Mouse (Mus musculus) brain, embryonic 14.5 days (tissue): ENCODE measurements around the gene Neb. TPM values are rescaled to one million over a fixed set of nuclear protein-coding genes. Genes with fewer than 3 reads are reported as not detected.

ENCODE experiments used
- DNase-seq: peaks from one replicate; pipeline ENCODE4 v3.0.0-alpha.2; 2011; ENCODE audit warnings: low read depth
- CTCF ChIP-seq: fragments of 200-500 bp; IDR thresholded peaks from 2 replicates; pipeline ENCODE4 v1.5.1; 2012; ENCODE audit warnings: inconsistent platforms, mild to moderate bottlenecking, moderate library complexity, borderline replicate concordance; ENCODE audit not compliant: insufficient read depth, insufficient read length; ENCODE audit errors: extremely low read depth
- POLR2A ChIP-seq: fragments of 200-500 bp; IDR thresholded peaks from 2 replicates; pipeline ENCODE4 v1.6.1; 2012; ENCODE audit warnings: mild to moderate bottlenecking, inconsistent platforms, borderline replicate concordance; ENCODE audit not compliant: poor library complexity, insufficient read depth, insufficient read length, severe bottlenecking; ENCODE audit errors: extremely low read depth
- polyA plus RNA-seq: library from polyadenylated mRNA; depleted of rRNA; stranded (reverse); fragments of >200 nt; gene quantifications from 2 replicates; pipeline ENCODE4 v1.2.3, GENCODE M21; 2012

The Neb gene
- polyA plus RNA-seq, 1 experiment = 1.8 TPM

DNA sequence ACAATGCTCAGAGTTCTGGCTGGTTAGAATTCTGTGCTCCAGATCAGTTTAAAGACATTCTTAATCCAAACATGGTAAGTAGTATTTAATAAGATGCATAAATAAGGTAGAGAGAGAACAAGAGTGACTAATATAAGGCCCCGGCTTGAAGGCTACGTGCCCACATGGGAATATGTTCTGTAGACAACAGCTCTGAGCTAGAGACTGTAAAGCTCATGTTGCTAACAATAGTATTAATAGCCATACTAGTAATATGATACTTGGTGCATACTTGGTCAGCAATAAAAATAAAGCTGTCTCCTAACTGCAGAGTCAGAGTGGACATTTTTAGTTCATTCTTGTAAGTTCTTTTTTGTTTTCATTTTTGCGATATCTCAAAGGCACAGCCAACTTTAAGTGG is 56.4 kb downstream of the Neb start:
- DNase-seq = no peak
- TF ChIP-seq CTCF (no peak), POLR2A (no peak)

DNA sequence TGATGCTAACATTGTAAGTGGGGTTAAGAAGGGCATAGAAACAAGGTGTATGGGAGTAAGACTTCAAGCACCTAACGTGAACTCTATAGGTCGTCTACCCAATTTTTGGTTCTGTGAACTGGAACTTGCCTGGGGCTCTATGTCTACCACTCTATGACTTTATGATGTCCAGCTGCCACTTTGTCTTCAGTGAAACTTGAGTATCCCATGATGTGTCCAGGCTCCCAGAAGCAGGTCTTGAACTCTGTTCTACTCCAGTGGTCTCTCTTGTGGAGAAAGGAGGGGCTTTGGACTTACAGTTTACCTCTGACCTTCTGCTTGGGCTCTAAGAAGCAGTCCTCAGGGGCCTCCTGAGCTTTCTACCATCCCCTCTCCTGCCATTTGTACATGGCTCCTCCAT is 58.1 kb downstream of the Neb start:
- no peak for TF ChIP-seq CTCF
- no peak for TF ChIP-seq POLR2A
- DNase-seq = no peak

DNA sequence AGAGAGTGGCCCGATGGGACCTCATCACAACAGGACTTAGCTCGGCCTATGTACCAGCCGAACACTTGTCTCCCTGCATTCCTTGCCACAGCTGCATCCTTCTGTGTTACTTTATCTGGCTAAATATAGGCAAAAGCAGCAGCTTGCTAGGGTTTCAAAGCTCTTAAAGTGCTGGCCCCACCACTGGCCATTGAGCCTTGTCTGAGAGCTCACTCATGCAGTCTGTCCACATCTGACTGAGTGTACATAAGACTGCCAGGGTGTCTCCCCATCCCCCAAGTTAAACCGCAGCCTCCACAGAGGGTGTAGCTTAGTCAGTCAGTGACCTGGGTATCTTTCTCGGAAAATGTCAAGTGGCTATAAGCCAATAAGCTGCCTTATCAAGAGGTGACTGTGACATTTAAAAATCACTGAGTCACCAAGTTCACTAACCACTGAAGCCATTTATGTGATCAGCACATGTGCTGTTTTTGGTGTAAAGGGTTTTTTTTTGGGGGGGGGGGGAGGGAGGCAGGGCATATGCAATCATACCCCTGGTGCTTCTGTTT is 59.2 kb downstream of the Neb start:
- TF ChIP-seq CTCF = no peak
- TF ChIP-seq POLR2A = no peak
- no peak for DNase-seq

DNA sequence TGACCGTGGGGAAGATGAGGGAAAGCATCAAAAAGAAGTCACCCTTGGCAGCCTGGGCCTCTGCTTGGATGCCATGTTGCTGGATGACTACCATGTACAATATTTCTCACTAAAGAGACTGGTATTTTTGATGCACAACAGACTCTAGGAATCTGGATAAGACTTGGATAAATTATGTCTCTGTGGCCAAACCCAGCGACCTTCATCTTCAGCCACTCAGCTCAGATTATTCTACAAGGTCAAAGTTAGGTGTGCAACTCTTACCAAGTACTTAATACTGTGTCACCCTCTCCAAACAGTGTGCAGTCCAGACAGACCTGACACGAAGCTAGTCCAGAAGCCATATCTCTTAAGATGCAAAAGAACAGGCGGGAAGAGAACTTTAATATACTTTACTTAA is 60.8 kb downstream of the Neb start:
- TF ChIP-seq CTCF (no peak), POLR2A (no peak)
- DNase-seq = no peak

DNA sequence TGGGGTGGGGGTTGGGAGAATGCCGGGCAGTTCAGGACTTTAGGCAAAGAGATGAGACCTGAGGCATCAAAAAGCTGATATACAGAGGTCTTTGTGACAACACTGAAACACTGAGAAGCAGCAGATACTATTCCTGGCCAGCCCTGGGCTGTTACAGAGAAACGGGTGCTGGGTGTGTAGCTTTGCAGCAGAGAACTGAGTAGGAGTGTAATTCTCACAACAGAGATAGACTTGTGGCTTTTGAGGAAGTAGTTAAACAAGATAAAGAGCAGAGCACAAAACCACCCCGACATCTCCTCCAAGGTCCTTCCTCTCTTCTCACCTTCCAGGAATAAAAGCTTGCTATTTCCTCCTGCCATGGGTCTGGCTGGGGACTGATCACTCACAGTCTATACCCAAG is 62.5 kb downstream of the Neb start:
- no peak for TF ChIP-seq CTCF
- no peak for TF ChIP-seq POLR2A

DNA sequence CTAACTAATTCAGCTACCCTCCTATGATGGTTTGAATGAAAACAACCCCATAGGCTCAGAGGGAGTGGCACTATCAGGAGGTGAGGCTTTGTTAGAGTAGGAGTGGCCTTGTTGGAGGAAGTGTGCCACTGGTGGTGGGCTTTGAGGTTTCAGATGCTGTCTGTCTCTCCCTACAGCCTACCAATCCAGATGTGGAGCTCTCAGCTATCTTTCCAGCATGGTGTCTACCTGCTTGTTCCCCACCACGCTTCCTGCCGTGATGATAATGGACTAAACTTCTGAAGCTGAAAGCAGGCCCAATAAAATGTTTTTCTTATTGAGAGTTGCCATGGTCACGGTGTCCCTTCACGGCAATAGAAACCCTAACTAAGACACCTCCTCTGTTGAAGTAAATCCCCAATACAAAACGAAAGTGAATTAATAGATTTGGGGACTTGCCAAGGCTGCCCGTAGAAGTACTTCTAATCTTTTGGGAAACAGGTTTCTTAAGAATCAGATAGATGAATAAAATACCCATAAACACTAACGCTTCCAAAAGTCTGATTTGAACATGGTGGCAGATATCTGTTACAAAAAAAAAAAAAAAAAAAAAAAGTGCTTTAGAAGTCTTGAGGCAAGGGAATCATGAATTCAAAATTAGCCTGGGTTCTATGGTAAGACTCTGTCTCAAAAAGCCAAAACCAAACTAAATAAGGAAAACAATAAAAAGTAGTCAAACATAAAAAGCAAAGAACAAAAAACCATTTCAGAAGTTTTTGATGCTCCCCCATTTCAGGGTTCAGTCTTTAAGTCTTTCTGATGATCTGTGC is 63.1 kb downstream of the Neb start:
- DNase-seq = no peak
- TF ChIP-seq POLR2A = no peak
- no peak for TF ChIP-seq CTCF

More for the DNA sequence above, 62.5 kb downstream of the Neb start:
- DNase-seq = no peak

DNA sequence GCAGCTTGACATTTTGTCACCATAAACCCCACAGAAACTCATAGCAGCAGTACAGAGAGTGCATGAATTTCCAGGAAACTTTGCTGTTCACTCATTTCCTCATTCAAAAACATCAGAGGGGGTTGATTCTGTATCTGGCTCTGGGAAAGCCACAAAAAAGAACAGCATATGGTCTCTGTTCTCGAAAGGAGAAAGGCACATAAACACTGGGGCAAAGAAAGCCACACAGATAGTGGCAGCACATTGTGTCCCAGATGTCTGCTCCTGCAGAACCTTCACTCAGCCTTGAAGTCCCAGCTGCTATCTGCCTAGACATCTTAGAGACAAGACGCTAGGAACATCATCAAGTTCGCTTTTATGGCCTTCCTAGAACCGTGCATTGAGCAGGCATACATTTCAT is 67.5 kb downstream of the Neb start:
- TF ChIP-seq CTCF (no peak), POLR2A (no peak)
- DNase-seq = no peak

DNA sequence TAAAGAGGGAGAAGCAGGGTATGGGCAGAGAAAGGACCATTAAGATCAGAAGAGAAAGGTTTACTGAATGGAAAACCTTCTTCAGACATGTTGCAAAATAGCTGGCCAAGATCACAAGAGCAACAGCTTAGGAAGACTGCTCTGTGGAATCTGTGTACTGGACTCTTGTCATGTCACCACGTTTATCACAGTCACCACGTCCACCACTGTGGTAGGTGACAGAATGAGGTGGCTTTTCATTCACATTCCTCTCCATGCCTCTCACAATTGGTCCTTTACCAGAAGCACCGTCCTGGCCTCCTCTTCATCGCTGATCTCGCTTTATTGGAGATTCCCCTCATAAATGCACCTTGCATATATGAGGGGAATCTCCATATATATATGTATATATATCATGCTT is 71.6 kb downstream of the Neb start:
- TF ChIP-seq CTCF (no peak), POLR2A (no peak)
- DNase-seq = no peak

DNA sequence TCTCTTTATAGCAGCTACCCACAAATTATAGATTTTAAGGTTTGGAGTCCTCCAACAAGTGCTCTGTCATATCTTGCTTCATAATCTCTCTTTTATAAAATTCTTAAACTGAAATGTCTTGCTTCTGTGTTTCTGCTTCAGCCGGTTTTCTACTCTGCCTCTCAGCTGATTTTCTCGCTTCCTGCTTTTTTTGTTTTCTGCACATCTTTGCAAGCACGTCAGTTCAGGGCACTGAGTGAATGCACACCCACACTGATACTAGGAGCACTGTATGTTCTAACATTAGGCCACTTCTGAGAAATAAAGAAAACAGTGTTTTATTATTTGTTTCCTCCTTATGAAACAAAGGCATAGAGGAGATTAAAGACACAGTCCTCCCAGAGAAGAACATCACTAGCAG is 73.7 kb downstream of the Neb start:
- no peak for DNase-seq
- TF ChIP-seq CTCF = no peak
- no peak for TF ChIP-seq POLR2A

DNA sequence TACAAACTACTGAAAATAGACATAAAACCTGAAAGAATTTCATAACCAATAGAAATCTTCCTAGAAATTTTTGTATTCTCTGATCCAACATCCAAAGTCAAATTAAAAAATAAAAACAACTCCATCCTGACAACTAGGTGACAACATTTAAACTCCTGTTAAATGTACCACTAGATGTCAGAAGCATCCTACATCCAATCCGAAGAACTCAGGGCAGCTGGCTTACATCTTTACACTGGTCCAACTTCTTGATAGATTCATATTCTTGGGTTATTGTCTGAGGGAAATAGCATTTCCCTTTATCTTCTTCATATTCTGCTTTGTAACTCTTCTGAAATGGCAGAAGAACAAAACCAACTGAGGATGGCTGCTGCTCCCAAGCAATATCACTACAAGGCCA is 74.9 kb downstream of the Neb start:
- DNase-seq = peak; percentile 27
- no peak for TF ChIP-seq POLR2A
- no peak for TF ChIP-seq CTCF

DNA sequence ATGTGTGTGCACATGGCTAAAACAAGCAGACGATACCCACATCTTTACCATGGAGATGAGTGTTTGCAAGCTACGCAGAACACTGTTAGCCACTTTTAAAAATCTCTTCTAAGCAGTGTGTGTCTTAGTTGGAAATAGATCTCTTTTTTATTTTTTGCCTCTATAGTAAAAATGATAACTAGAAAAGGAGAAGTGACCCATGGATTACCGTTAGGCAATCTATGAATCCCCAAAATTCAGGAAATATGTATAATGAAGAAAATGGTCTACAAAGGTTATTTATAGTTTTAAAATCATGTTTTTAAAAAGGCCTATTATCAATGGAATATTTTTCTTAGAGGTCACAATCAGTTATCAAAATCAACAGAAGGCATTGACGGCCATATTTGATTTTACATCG is 80.3 kb downstream of the Neb start:
- DNase-seq = no peak

DNA sequence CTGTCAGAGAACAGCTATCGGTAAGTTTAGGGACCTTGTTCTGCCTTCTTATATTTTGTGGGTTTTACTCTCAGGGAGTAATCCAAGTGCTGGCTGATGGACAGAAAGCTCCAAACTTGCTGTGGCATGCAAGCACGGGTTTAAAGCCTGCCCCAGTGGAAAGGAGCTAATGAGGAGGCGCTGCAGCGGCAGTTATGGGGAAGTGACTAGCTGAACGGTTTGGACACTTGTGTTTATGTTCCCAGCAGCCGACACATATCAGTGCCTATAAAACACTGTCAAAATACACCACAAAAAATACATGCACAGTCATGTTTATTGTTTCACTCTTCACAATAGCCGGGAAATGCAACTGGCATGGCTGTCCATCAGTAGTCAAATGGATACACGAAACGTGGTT is 81.5 kb downstream of the Neb start:
- no peak for DNase-seq
- TF ChIP-seq POLR2A (no peak), CTCF (no peak)

More for the DNA sequence above, 80.3 kb downstream of the Neb start:
- TF ChIP-seq CTCF (no peak), POLR2A (no peak)
